Mouse (Mus musculus) liver, embryonic 16.5 days (tissue): ENCODE measurements around the gene Pmepa1. TPM values are rescaled to one million over a fixed set of nuclear protein-coding genes. Genes with fewer than 3 reads are reported as not detected.
A peak's percentile ranks its signal among the peaks of the same experiment; 100 is the strongest.

Experiments
- ATAC-seq: fragments of 200-750 bp; cut with Nextera tagmentation; 2 replicates; pipeline ENCODE4 v1.8.0; 2017; ENCODE audit warnings: low read depth, mild to moderate bottlenecking, moderate number of reproducible peaks, moderate library complexity
- H3K27ac ChIP-seq: fragments of 300-500 bp; sonication (generic); 2 replicates; pipeline ENCODE4 v1.5.1; 2014; ENCODE audit warnings: mild to moderate bottlenecking, low read length
- H3K27me3 ChIP-seq: fragments of 300-500 bp; sonication (generic); 2 replicates; pipeline ENCODE4 v1.6.1; 2014; ENCODE audit warnings: low read depth, low read length, mixed read lengths; ENCODE audit not compliant: control insufficient read depth, insufficient read depth
- H3K36me3 ChIP-seq: fragments of 300-500 bp; sonication (generic); 2 replicates; pipeline ENCODE4 v1.6.1; 2014; ENCODE audit warnings: mild to moderate bottlenecking; ENCODE audit not compliant: control insufficient read depth, insufficient read depth
- H3K4me1 ChIP-seq: fragments of 300-500 bp; sonication (generic); 2 replicates; pipeline ENCODE4 v1.6.1; 2014; ENCODE audit warnings: low read depth, low read length, mixed read lengths; ENCODE audit not compliant: control insufficient read depth
- H3K4me2 ChIP-seq: fragments of 300-500 bp; sonication (generic); 2 replicates; pipeline ENCODE4 v1.6.1; 2014; ENCODE audit warnings: low read depth, low read length, mixed read lengths
- H3K4me3 ChIP-seq: fragments of 300-500 bp; sonication (generic); 2 replicates; pipeline ENCODE4 v1.5.1; 2014; ENCODE audit warnings: low read depth, mild to moderate bottlenecking, low read length
- H3K9ac ChIP-seq: fragments of 300-500 bp; sonication (generic); 2 replicates; pipeline ENCODE4 v1.6.1; 2014; ENCODE audit warnings: low read depth, low read length
- H3K9me3 ChIP-seq: fragments of 300-500 bp; sonication (generic); replicated peaks from 2 replicates; pipeline ENCODE4 v1.6.1; 2016; ENCODE audit warnings: low read length; ENCODE audit not compliant: control insufficient read depth
- WGBS: fragments of 180-500 bp; shearing (Covaris S2); extraction: QIAGEN DNeasy Blood & Tissue Kit; methylation state at CpG from one replicate; pipeline ENCODE4 v1.1.7; 2014; ENCODE audit not compliant: insufficient replicate concordance; 5-methylcytosine and 5-hydroxymethylcytosine counted together
- polyA plus RNA-seq: library from polyadenylated mRNA; unstranded; fragments of >200 nt; fragmentation: Nextera tagmentation; extraction: Ambion mirVana; gene quantifications from 2 replicates; pipeline ENCODE4 v1.2.1, GENCODE M21; 2015

Pmepa1 gene
- polyA plus RNA-seq, 1 experiment from 2014 or later: 0.14 TPM

DNA sequence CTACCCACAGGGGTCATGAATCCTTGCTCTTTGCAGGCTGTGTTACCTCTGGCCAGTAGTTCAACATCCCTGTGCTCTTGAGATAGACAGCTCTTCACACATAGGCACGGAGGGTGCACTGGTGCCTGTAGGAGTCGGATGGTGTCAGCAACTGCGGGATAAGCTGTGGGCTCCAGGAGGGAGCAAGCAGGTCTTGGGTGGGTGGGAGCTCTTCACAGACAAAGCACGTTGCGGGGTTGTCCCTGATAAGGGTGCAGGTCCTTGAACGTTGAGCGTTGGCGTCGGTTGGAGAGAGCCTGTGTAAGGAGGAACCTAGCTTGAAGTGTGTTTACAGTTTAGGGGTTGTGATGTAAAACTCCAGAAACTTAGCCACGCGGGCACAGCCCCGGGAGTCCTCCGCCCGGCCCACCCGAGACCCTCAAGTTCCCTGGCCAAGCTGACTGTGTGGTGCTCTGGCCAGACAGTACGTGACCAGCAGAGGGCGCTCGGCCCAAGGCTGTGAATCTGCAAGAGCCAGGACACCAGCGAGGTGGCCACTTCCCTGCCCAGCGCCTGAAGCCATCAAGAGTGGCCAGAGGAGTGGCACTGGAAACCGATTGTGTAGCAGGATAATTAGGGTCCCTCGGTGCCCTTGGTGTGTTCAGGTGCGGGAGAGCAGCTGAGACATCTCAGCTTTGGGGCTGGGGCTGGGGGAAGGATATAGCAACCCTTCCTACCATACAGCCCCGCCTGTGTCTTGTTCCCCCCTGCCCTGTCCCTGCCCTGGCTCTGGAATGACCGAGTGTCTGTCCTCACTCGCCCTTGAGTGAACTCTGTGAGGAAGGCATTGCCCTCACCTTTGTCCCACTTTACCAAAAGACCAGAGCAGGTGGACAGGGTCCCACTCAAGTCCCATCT is 90.0 kb downstream of the Pmepa1 start:
- H3K9me3 ChIP-seq: no peaks in the 10 kb centered on the region
- no peaks in the 10 kb centered on the region for H3K36me3 ChIP-seq
- H3K27ac ChIP-seq: no peak overlapping the region
- H3K4me2 ChIP-seq: no peak overlapping the region
- 18% methylated on average over 26 of the region's 26 CpGs for WGBS
- no peaks in the 10 kb centered on the region; the same call in 1 of the 2 replicates for H3K4me1 ChIP-seq
- H3K27me3 ChIP-seq: 0 out of 2 replicates have a peak, but pooled peaks cover 2% of the 10 kb centered on the region
- 0 out of 2 replicates have a peak, but pooled peaks have one; percentile 16 for ATAC-seq
- H3K4me3 ChIP-seq: no peak overlapping the region
- no peak overlapping the region for H3K9ac ChIP-seq

DNA sequence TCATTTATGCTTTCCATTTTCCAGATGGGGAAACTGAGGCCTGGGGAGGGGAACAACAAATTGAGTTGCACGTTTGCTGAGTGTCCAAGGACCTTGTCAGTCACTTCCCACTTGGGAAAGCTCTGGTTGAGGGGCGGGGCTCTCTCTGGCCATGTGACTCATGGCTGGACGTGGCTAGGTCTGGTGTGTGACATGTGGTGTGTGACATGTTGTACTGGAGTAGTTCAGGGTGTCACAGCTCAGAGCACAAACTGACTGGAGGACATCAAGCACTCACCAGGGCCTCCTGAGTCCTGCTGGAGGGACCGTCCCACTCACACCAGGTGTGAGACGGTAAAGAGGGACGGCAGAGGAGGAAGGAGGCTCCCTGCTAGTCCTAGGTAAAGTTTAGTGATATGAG is 91.1 kb downstream of the Pmepa1 start:
- H3K27me3 ChIP-seq: 0 out of 2 replicates have a peak, but pooled peaks cover 2% of the 10 kb centered on the region
- ATAC-seq: no peak
- WGBS: 49% methylated on average over 6 of the region's 6 CpGs

DNA sequence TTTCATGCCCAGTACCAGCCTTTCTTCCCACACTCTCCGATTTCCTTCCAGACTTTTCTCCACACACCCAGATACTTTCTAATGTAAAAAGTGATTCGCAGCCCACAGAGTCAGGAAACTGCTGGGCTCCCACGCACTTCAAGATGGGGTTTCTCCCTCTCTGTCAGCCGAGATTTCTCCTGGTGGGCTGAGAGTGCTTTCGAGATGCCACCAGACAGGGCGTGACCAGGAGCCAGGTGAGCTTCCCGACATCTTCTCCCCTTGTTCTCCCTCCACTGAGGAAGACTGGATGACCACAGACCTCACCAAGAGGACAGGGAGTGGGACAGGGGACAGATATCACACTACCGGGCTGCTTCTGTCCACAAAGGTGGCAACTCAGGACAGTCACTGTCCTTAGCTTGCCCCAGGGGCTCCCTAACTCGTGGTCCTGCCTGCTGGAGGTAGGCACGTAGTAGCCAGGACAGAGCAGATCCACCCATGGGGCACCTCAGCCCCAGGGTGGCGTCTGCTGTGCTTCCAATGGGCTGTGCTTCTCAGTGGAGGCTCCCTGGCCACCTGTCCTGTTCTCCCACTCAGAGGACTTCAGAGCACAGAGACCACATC is 91.8 kb downstream of the Pmepa1 start:
- 44% methylated on average over 11 of the region's 11 CpGs for WGBS
- no peak overlapping the region for H3K4me3 ChIP-seq
- H3K4me2 ChIP-seq: no peak overlapping the region
- no peaks in the 10 kb centered on the region for H3K9me3 ChIP-seq
- no peak overlapping the region for H3K9ac ChIP-seq
- no peak overlapping the region for H3K27ac ChIP-seq
- 0 out of 2 replicates have a peak, but pooled peaks cover 2% of the 10 kb centered on the region for H3K27me3 ChIP-seq
- H3K36me3 ChIP-seq: no peaks in the 10 kb centered on the region
- H3K4me1 ChIP-seq: no peaks in the 10 kb centered on the region; the same call in 1 of the 2 replicates
- no peak for ATAC-seq

More for the DNA sequence above, 91.1 kb downstream of the Pmepa1 start:
- no peak overlapping the region for H3K4me3 ChIP-seq
- no peaks in the 10 kb centered on the region for H3K36me3 ChIP-seq
- no peaks in the 10 kb centered on the region for H3K9me3 ChIP-seq
- H3K4me2 ChIP-seq: no peak overlapping the region
- H3K4me1 ChIP-seq: no peaks in the 10 kb centered on the region; the same call in 1 of the 2 replicates
- no peak overlapping the region for H3K9ac ChIP-seq
- no peak overlapping the region for H3K27ac ChIP-seq

DNA sequence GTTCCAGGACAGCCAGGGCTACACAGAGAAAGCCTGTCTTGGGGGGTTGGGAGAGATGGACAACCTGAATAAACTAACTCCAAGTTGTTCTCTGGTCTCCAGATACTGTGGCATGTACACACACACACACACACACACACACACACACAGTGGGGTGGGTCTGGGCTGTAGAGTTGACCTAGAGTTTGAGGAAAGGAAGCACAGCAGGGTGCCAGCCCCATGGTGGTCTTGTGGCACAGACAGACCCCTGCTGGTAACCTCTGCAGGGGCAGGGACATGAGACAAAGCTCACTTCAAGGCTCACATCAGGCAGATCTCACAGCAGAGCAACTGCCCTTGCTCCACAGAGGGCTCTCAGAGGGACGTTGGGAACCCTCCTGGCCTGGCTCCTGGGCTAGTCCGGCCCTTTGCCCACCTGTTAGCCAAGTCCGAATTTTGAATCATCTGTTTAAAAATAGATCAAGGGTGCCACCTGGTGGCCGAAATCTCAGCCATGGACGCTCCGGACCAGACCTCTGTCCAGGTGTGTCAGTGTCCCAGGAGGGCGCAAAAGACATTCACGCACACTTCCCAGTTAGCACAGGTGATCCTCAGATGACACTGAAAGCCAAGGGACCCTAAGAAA is 92.4 kb downstream of the Pmepa1 start:
- peak; percentile 25; the same call in 1 of the 2 replicates for ATAC-seq
- H3K27me3 ChIP-seq: 0 out of 2 replicates have a peak, but pooled peaks cover 2% of the 10 kb centered on the region
- 5% methylated on average over 8 of the region's 8 CpGs for WGBS
- H3K27ac ChIP-seq: no peak overlapping the region
- no peak overlapping the region for H3K9ac ChIP-seq
- H3K9me3 ChIP-seq: no peaks in the 10 kb centered on the region
- no peaks in the 10 kb centered on the region; the same call in 1 of the 2 replicates for H3K4me1 ChIP-seq
- no peaks in the 10 kb centered on the region for H3K36me3 ChIP-seq
- H3K4me2 ChIP-seq: no peak overlapping the region
- no peak overlapping the region for H3K4me3 ChIP-seq

DNA sequence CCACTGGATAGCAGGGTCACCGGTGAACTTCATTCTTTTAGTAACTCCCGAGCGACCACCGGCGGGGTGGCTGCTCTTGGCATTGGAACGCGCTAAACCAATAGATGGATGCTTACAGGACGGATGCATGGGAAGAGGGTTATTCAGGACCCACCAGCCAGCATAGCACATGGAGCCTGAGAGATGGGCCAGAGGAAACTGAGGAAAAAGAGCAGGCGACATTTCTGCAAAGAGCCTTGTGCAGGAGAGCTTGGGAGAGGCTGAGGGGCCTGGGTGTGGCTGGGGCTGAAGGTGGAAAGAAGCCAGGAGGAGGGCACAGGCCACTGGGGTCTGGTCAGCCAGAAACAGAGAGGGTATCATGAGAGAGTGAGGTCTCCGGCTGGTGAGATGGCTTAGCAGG is 93.0 kb downstream of the Pmepa1 start:
- no peak overlapping the region for H3K4me3 ChIP-seq
- no peak overlapping the region for H3K4me2 ChIP-seq
- no peak for ATAC-seq
- no peaks in the 10 kb centered on the region for H3K9me3 ChIP-seq
- H3K27ac ChIP-seq: no peak overlapping the region
- no peaks in the 10 kb centered on the region; the same call in 1 of the 2 replicates for H3K4me1 ChIP-seq
- no peaks in the 10 kb centered on the region for H3K36me3 ChIP-seq
- H3K27me3 ChIP-seq: 0 out of 2 replicates have a peak, but pooled peaks cover 2% of the 10 kb centered on the region
- H3K9ac ChIP-seq: no peak overlapping the region
- WGBS: 72% methylated on average over 10 of the region's 10 CpGs

DNA sequence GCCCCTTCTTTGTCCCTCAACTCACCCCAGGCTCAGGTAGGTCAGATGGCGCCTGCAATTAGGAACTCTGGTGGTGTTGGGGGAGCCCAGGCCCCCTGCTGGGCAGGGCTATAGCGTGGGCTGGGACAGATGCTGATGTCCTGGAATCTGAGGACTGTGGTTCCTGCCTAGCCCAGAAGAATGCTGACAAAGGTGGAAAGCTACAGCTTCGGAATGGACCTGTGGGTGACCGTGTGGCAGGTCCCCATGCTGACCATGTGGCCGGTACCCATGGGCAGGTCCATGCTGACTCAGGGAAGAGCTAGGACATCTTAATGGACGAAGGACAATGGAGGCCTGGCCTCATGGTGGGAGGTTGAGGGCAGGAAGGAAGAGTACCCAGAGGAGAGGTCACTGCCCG is 93.5 kb downstream of the Pmepa1 start:
- no peak for ATAC-seq
- Histone ChIP-seq H3K36me3 (no peaks in the 10 kb centered on the region), H3K4me3 (no peak overlapping the region), H3K4me2 (no peak overlapping the region), H3K9ac (no peak overlapping the region), H3K27me3 (0 out of 2 replicates have a peak, but pooled peaks cover 2% of the 10 kb centered on the region), H3K9me3 (no peaks in the 10 kb centered on the region), H3K27ac (no peak overlapping the region), H3K4me1 (no peaks in the 10 kb centered on the region; the same call in 1 of the 2 replicates)
- WGBS: 50% methylated on average over 7 of the region's 7 CpGs

DNA sequence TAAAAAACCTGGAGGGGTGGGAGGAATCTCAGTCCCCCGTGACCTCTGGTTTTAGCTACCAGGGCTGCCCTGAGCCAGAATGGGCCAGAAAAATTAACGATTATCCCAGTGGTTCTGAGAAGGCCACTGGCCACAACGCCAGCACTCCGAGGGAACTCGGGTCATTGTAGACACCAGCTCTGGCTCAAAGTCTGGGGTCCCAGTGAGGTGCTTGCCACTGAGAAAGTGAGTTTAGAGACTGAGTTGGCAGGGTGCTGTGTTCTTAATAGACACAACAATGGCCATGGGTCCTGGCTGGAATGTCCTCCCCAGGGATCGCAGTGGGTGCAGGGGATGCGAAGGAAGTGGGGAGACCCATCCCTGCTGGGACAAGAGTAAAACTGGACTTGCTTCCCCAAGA is 94.4 kb downstream of the Pmepa1 start:
- Histone ChIP-seq H3K27ac (no peak overlapping the region), H3K9me3 (no peaks in the 10 kb centered on the region), H3K4me1 (no peaks in the 10 kb centered on the region), H3K4me3 (no peak overlapping the region), H3K27me3 (0 out of 2 replicates have a peak, but pooled peaks cover 2% of the 10 kb centered on the region), H3K4me2 (no peak overlapping the region), H3K9ac (no peak overlapping the region), H3K36me3 (no peaks in the 10 kb centered on the region)
- no peak for ATAC-seq
- WGBS: 68% methylated on average over 7 of the region's 7 CpGs

DNA sequence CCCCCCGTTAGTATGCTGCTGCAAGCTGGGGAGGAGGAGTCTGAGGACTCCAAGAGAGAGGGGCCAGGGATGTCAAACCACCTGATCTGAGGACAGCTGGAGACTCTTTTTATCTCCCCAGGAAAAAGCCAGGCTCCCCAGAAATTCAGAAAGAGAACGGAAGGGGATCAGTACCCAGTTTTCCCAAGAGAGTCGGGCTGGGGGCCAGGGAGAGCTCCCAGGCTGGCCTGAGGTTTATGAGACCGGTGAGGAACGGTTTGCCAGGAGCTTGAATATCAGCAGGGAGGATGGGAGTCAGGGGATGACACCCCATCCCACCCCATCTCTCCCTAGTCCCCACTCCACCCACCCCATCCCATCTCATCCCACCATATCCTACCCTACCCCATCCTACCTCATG is 94.8 kb downstream of the Pmepa1 start:
- Histone ChIP-seq H3K4me2 (no peak overlapping the region), H3K4me1 (no peaks in the 10 kb centered on the region), H3K4me3 (no peak overlapping the region), H3K36me3 (no peaks in the 10 kb centered on the region), H3K27me3 (0 out of 2 replicates have a peak, but pooled peaks cover 2% of the 10 kb centered on the region), H3K9me3 (no peaks in the 10 kb centered on the region), H3K27ac (no peak overlapping the region), H3K9ac (no peak overlapping the region)
- ATAC-seq: no peak
- WGBS: 41% methylated on average over 4 of the region's 5 CpGs
